Mouse (Mus musculus) MEL (cell line): ENCODE results near the gene Tmem86a.

Experiments
- BHLHE40 ChIP-seq: IDR thresholded peaks from 2 replicates; pipeline ENCODE4 v1.6.1; 2012; ENCODE audit warnings: low read depth, mild to moderate bottlenecking, inconsistent platforms, low read length, improper control_type of control experiment, borderline replicate concordance
- CTCF ChIP-seq, 3 experiments: IDR thresholded peaks in 2 of 3; conservative IDR thresholded peaks in 1 of 3; 2 replicates each; pipeline ENCODE4 v1.5.1; 2011 to 2012; ENCODE audit warnings: low read length in 3 of 3, low read depth in 2 of 3, mild to moderate bottlenecking in 2 of 3, improper control_type of control experiment in 1 of 3, inconsistent platforms in 1 of 3, mixed read lengths in 1 of 3, moderate library complexity in 1 of 3; ENCODE audit not compliant: control insufficient read depth in 1 of 3, insufficient read depth in 1 of 3, poor library complexity in 1 of 3, severe bottlenecking in 1 of 3
- E2F4 ChIP-seq: IDR thresholded peaks from 2 replicates; pipeline ENCODE4 v1.6.1; 2011; ENCODE audit warnings: low read depth, low read length, improper control_type of control experiment, borderline replicate concordance
- EP300 ChIP-seq, 2 experiments: IDR thresholded peaks; 2 replicates each; pipeline ENCODE4 v1.6.1; 2011; ENCODE audit warnings: improper control_type of control experiment in 2 of 2, low read length in 2 of 2, low read depth in 1 of 2, mild to moderate bottlenecking in 1 of 2
- ETS1 ChIP-seq: IDR thresholded peaks from 2 replicates; pipeline ENCODE4 v1.6.1; 2012; ENCODE audit warnings: low read depth, mild to moderate bottlenecking, inconsistent platforms, low read length, improper control_type of control experiment, moderate library complexity
- GATA1 ChIP-seq: IDR thresholded peaks from 2 replicates; pipeline ENCODE4 v1.6.1; 2011; ENCODE audit warnings: low read depth, low read length, improper control_type of control experiment
- MXI1 ChIP-seq: IDR thresholded peaks from 2 replicates; pipeline ENCODE4 v1.6.1; 2011; ENCODE audit warnings: mild to moderate bottlenecking, low read depth, low read length, improper control_type of control experiment
- NRF1 ChIP-seq: IDR thresholded peaks from 2 replicates; pipeline ENCODE4 v1.6.1; 2014; ENCODE audit warnings: low read depth, mild to moderate bottlenecking, inconsistent platforms, low read length, improper control_type of control experiment, moderate library complexity; ENCODE audit not compliant: poor library complexity, insufficient read depth, severe bottlenecking
- POLR2A ChIP-seq, 2 experiments: IDR thresholded peaks; 2 replicates each; pipeline ENCODE4 v1.6.1; 2011 to 2012; ENCODE audit warnings: low read length in 2 of 2, mild to moderate bottlenecking in 2 of 2, control low read depth in 1 of 2, improper control_type of control experiment in 1 of 2, low read depth in 1 of 2, moderate library complexity in 1 of 2; ENCODE audit not compliant: control insufficient read depth in 1 of 2, insufficient read depth in 1 of 2, poor library complexity in 1 of 2
- RCOR1 ChIP-seq: IDR thresholded peaks from 2 replicates; pipeline ENCODE4 v1.6.1; 2012; ENCODE audit warnings: low read depth, mild to moderate bottlenecking, inconsistent platforms, low read length, improper control_type of control experiment
- SIN3A ChIP-seq: IDR thresholded peaks from 2 replicates; pipeline ENCODE4 v1.6.1; 2012; ENCODE audit warnings: low read length, improper control_type of control experiment, inconsistent platforms
- ZC3H11A ChIP-seq: IDR thresholded peaks from 2 replicates; pipeline ENCODE4 v1.6.1; 2012; ENCODE audit warnings: low read depth, mild to moderate bottlenecking, inconsistent platforms, low read length, improper control_type of control experiment
- ZNF384 ChIP-seq: IDR thresholded peaks from 2 replicates; pipeline ENCODE4 v1.6.1; 2012; ENCODE audit warnings: low read depth, mild to moderate bottlenecking, inconsistent platforms, low read length, improper control_type of control experiment

- TF ChIP-seq ZNF384 (no peak), CTCF (IDR thresholded peaks at IDR 0.05 in 2 of 3, conservative IDR thresholded peaks at IDR 0.05 in 1 of 3; ENCODE audit: control insufficient read depth in 1 of 3, insufficient read depth in 1 of 3, low read depth in 2 of 3, low read length in 3 of 3, poor library complexity in 1 of 3, severe bottlenecking in 1 of 3) (no peak), RCOR1 (no peak), SIN3A (no peak), GATA1 (no peak), POLR2A (IDR thresholded peaks at IDR 0.05; ENCODE audit: control insufficient read depth in 1 of 2, insufficient read depth in 1 of 2, low read depth in 1 of 2, low read length in 2 of 2, poor library complexity in 1 of 2) (no peak), E2F4 (no peak), ZC3H11A (no peak), EP300 (IDR thresholded peaks at IDR 0.05; ENCODE audit: low read depth in 1 of 2, low read length in 2 of 2) (no peak), MXI1 (no peak), BHLHE40 (no peak), ETS1 (no peak), NRF1 (no peak)
Observed at GRCm38 (mm10) chr7:47017146-47017545, 33.3 kb upstream of the Tmem86a start.
